Mouse (Mus musculus): Measurements from ENCODE around the gene Gen1. TPM values are rescaled to one million over a fixed set of nuclear protein-coding genes. Genes with fewer than 3 reads are reported as not detected.

Gene Gen1
- 11.7 and 11.9 TPM in 2 replicates for polyA plus RNA-seq (2015; fragmentation: Nextera tagmentation; extraction: Ambion mirVana)

- Histone ChIP-seq H3K36me3 (no peaks in the 10 kb centered on the region), H3K4me1 (peaks cover 23% of the 10 kb centered on the region), H3K27ac (peak within 1 kb of the TSS; percentile 96), H3K27me3 (no peaks in the 10 kb centered on the region), H3K9me3 (no peaks in the 10 kb centered on the region), H3K9ac (peak within 1 kb of the TSS; percentile 98), H3K4me2 (peak within 1 kb of the TSS; percentile 85), H3K4me3 (peak within 1 kb of the TSS; percentile 92)
- 0% methylated on average over 79 of the region's 83 CpGs for WGBS
- peak; percentile 99 for ATAC-seq (ENCODE audit: borderline replicate concordance, extremely low read depth, low FRiP score, low TSS enrichment)
Measured at GRCm38 (mm10) chr12:11265382-11266281, at the start of gene Gen1, which contains the start of gene Smc6. Gene Gen1 (minus strand): TSS chr12:11265801. Gene Smc6 (plus strand): TSS chr12:11265886.

DNA sequence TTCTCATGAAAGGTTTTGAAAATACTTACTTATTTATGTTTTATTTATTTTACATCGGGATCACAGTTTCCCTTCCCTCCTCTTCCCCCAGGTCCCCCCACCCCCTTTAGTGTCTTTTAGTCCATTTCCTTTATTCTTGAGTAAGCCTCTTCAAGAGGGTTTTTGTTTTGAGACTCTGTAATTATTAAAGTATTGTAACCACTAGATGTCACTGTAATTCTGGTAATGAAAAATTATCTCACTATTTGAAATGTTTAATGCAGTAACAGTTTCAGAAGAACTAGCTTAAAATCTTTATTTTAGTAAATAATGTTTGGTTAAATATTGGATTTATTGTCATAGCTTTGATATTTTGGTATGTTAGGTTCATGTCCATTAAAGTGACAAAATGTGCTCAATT lies 48.2 kb upstream of the Gen1 start:
- H3K27ac ChIP-seq, result no peak overlapping the region
- H3K27me3 ChIP-seq, result no peaks in the 10 kb centered on the region
- no peaks in the 10 kb centered on the region for H3K9me3 ChIP-seq
- ATAC-seq (ENCODE audit: borderline replicate concordance, extremely low read depth, low FRiP score, low TSS enrichment), result no peak
- H3K9ac ChIP-seq, result no peak overlapping the region
- H3K4me1 ChIP-seq, result no peaks in the 10 kb centered on the region
- H3K4me3 ChIP-seq, result no peak overlapping the region
- 50% methylated on average over 1 of the region's 1 CpGs for WGBS
- no peak overlapping the region for H3K4me2 ChIP-seq
- H3K36me3 ChIP-seq, result peaks cover 47% of the 10 kb centered on the region

DNA sequence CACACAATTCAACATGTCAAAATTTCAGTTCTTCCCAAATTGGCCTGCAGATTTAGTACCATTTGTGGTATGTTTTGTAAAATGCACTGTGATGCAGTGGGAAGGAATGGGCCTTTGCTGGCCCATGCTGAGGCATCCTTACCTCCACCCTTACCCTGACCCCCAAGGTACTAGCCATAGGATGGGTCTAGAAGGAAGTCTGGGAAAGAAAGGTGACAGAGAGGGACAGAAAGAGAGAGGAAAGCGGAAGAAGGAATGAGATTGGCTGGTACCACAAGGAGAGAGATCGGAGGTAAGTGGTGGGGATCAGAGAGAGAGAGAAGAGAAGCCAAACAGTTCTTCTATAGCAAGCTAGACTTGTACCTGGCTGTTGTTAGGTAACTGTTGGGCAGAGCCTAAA lies 45.5 kb upstream of the Gen1 start:
- H3K27me3 ChIP-seq, result no peaks in the 10 kb centered on the region
- H3K9ac ChIP-seq, result no peak overlapping the region
- 93% methylated on average over 2 of the region's 2 CpGs for WGBS
- ATAC-seq (ENCODE audit: borderline replicate concordance, extremely low read depth, low FRiP score, low TSS enrichment), result no peak
- H3K4me3 ChIP-seq, result no peak overlapping the region
- no peak overlapping the region for H3K4me2 ChIP-seq
- H3K36me3 ChIP-seq, result peaks cover 53% of the 10 kb centered on the region
- H3K4me1 ChIP-seq, result no peaks in the 10 kb centered on the region
- no peak overlapping the region for H3K27ac ChIP-seq
- no peaks in the 10 kb centered on the region for H3K9me3 ChIP-seq

DNA sequence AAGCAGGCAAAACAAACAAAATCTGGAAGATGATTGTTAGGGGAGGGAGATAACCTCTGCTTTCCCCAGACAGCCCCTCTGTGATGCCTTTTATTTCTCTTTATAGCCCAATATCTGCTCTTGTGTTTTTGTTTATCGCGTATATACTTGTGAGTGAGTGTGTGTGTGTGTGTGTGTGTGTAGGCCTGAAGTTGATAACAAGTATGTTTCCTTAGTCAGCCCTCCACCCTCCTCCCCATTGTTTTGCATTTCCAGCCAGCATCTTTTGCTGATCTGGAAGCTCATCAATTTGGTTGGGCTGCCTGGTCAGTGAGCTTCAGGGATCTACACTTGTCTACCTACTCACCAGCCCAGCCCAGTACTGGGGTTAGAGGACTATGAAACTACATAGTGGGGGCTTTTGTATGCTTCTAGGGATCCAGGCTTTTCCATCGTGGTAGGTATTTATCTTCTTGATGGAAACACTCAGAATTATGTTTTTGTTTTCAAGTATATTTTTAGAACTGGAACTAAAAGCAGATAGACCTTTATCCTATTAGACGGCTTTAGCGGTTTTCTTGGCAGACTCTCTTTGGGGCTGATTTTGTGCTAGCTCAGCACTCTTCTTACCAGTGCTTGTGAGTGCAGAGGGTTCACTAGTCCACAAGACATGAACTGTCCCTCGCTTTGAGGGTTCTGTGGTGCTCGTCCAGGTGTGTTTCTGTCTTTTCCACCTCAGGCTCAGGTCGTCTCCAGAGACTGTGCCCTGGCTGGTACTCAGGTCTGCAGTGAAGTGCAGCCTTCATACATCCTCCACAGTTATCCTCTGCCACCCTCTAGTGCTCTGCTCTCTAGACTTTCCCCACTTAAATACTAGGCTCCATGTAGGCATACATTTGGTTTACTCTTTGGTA lies 41.4 kb upstream of the Gen1 start:
- Histone ChIP-seq H3K36me3 (peaks cover 59% of the 10 kb centered on the region), H3K9me3 (no peaks in the 10 kb centered on the region), H3K4me1 (no peaks in the 10 kb centered on the region), H3K27ac (no peak overlapping the region), H3K4me2 (no peak overlapping the region), H3K4me3 (no peak overlapping the region), H3K27me3 (no peaks in the 10 kb centered on the region), H3K9ac (no peak overlapping the region)
- ATAC-seq (ENCODE audit: borderline replicate concordance, extremely low read depth, low FRiP score, low TSS enrichment), result no peak
- 84% methylated on average over 8 of the region's 8 CpGs for WGBS

DNA sequence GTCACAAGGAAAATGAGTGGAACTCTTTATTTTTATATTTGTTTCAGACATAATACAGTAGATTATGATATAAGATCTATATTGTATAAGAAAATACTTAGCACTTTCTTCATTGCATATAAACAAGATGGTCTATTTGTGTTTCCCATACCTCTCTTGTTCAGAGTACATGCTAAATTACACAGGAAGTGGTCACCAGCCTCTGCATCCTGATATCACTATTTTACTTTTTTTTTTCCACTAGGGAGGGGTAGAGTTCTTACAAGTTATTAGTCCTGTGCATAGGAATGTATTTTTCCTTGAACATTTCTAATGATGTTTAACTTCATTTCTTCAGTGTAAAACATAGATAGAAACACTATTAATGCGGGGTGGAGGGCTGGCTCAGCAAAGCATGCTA lies 35.3 kb upstream of the Gen1 start:
- Histone ChIP-seq H3K36me3 (peaks cover 60% of the 10 kb centered on the region), H3K4me3 (no peak overlapping the region), H3K27ac (no peak overlapping the region), H3K4me2 (no peak overlapping the region), H3K9me3 (no peaks in the 10 kb centered on the region), H3K27me3 (no peaks in the 10 kb centered on the region), H3K4me1 (no peaks in the 10 kb centered on the region), H3K9ac (no peak overlapping the region)
- no peak for ATAC-seq (ENCODE audit: borderline replicate concordance, extremely low read depth, low FRiP score, low TSS enrichment)
- WGBS, result 83% methylated on average over 1 of the region's 1 CpGs

GRCm38 (mm10) chr12:11286382-11286781 lies 20.8 kb upstream of the Gen1 start:
- Histone ChIP-seq H3K36me3 (peaks cover 59% of the 10 kb centered on the region), H3K4me1 (no peaks in the 10 kb centered on the region), H3K9ac (no peak overlapping the region), H3K9me3 (no peaks in the 10 kb centered on the region), H3K4me3 (no peak overlapping the region), H3K27me3 (no peaks in the 10 kb centered on the region), H3K27ac (no peak overlapping the region), H3K4me2 (no peak overlapping the region)
- 96% methylated on average over 2 of the region's 2 CpGs for WGBS
- ATAC-seq (ENCODE audit: borderline replicate concordance, extremely low read depth, low FRiP score, low TSS enrichment), result no peak

DNA sequence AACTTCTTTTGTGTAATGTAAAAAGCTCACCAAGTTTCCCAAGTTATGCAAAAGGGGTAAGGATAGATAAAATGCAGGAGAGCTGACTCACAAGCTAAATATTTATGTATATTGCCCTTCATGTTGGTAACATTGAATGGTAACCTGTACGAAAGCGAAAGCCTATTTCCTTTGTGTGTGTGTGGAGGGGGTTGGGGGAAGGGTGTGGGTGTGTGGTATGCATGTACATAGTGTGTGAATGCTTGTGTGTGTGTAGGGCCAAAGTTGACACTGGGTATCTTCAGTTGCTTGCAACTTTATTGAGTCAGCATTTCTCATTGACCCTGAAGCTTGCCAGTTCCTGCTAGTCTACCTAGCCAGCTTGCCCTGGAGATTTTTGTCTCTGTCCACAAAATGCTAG lies 16.0 kb upstream of the Gen1 start:
- Histone ChIP-seq H3K27me3 (no peaks in the 10 kb centered on the region), H3K4me3 (no peak overlapping the region), H3K4me2 (no peak overlapping the region), H3K27ac (no peak overlapping the region), H3K36me3 (peaks cover 64% of the 10 kb centered on the region), H3K4me1 (no peaks in the 10 kb centered on the region), H3K9ac (no peak overlapping the region), H3K9me3 (no peaks in the 10 kb centered on the region)
- no peak for ATAC-seq (ENCODE audit: borderline replicate concordance, extremely low read depth, low FRiP score, low TSS enrichment)
- WGBS, result 88% methylated on average over 2 of the region's 2 CpGs

GRCm38 (mm10) chr12:11279886-11280285 lies 14.3 kb upstream of the Gen1 start:
- ATAC-seq (ENCODE audit: borderline replicate concordance, extremely low read depth, low FRiP score, low TSS enrichment), result no peak
- H3K4me1 ChIP-seq, result no peaks in the 10 kb centered on the region
- no peak overlapping the region for H3K4me3 ChIP-seq
- H3K27ac ChIP-seq, result no peak overlapping the region
- WGBS, result 84% methylated on average over 3 of the region's 3 CpGs
- H3K36me3 ChIP-seq, result peaks cover 55% of the 10 kb centered on the region
- H3K9ac ChIP-seq, result no peak overlapping the region
- no peak overlapping the region for H3K4me2 ChIP-seq
- no peaks in the 10 kb centered on the region for H3K27me3 ChIP-seq
- H3K9me3 ChIP-seq, result no peaks in the 10 kb centered on the region

DNA sequence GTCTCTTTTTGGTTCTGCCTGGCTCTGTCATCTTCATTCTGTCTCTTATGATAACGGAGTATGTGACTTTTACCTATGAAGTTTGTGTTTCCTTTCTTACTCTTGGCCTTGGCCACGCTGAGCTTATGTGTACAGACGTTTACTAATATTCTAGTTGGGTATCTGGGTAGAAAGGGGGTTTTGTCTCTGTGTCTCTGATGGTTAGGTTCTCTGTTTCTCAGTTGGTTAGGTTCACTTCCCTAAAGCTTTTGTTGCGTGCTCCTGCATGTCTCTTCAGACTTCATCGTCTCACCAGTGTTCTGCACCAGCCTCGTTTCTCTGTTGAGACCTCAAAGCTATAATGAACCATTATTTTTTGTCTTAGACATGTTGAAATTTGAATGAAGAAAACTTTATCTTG lies 11.6 kb upstream of the Gen1 start:
- Histone ChIP-seq H3K9me3 (no peaks in the 10 kb centered on the region), H3K4me3 (no peak overlapping the region), H3K4me1 (no peaks in the 10 kb centered on the region), H3K27ac (no peak overlapping the region), H3K36me3 (peaks cover 56% of the 10 kb centered on the region), H3K4me2 (no peak overlapping the region), H3K9ac (no peak overlapping the region), H3K27me3 (no peaks in the 10 kb centered on the region)
- 91% methylated on average over 6 of the region's 6 CpGs for whole genome bisulfite sequencing
- ATAC-seq (ENCODE audit: borderline replicate concordance, extremely low read depth, low FRiP score, low TSS enrichment), result no peak

GRCm38 (mm10) chr12:11276632-11277031 lies 11.0 kb upstream of the Gen1 start:
- Histone ChIP-seq H3K4me3 (no peak overlapping the region), H3K4me2 (no peak overlapping the region), H3K27ac (no peak overlapping the region), H3K4me1 (no peaks in the 10 kb centered on the region), H3K27me3 (no peaks in the 10 kb centered on the region), H3K9me3 (no peaks in the 10 kb centered on the region), H3K9ac (no peak overlapping the region), H3K36me3 (peaks cover 54% of the 10 kb centered on the region)
- no peak for ATAC-seq (ENCODE audit: borderline replicate concordance, extremely low read depth, low FRiP score, low TSS enrichment)
- WGBS, result 89% methylated on average over 2 of the region's 2 CpGs

DNA sequence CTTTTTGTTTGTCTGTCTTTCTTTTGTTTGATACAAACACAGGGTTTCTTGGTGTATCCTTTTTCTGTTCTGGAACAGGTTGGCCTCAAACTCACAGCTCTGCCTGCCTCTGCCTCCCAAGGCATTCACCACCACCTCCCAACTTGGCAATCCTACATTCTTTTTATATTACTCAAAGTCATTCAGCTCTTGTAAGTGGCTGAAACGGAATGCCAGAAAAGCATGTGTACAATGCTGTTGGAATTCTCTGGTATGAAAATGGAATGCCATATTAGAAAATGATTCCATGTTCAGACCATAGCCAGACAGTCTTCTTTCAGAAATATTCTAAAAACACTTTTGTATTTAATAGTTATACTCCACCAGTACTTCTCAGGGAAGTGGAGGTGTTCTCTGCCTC lies 7.6 kb upstream of the Gen1 start:
- no peak overlapping the region for H3K4me3 ChIP-seq
- peaks cover 7% of the 10 kb centered on the region; the same call in 1 of the 2 replicates for H3K4me1 ChIP-seq
- peaks cover 28% of the 10 kb centered on the region for H3K36me3 ChIP-seq
- H3K9me3 ChIP-seq, result no peaks in the 10 kb centered on the region
- 51% methylated on average over 1 of the region's 1 CpGs for WGBS
- no peak for ATAC-seq (ENCODE audit: borderline replicate concordance, extremely low read depth, low FRiP score, low TSS enrichment)
- H3K27me3 ChIP-seq, result no peaks in the 10 kb centered on the region
- no peak overlapping the region for H3K27ac ChIP-seq
- no peak overlapping the region for H3K4me2 ChIP-seq
- no peak overlapping the region for H3K9ac ChIP-seq

- ATAC-seq (ENCODE audit: borderline replicate concordance, extremely low read depth, low FRiP score, low TSS enrichment), result no peak
- no peak overlapping the region for H3K4me3 ChIP-seq
- H3K4me2 ChIP-seq, result no peak overlapping the region
- H3K27ac ChIP-seq, result no peak overlapping the region
- H3K9ac ChIP-seq, result no peak overlapping the region
- WGBS, result 93% methylated on average over 4 of the region's 4 CpGs
- H3K9me3 ChIP-seq, result no peaks in the 10 kb centered on the region
- H3K27me3 ChIP-seq, result no peaks in the 10 kb centered on the region
- H3K36me3 ChIP-seq, result peaks cover 24% of the 10 kb centered on the region
- peaks cover 12% of the 10 kb centered on the region; the same call in 1 of the 2 replicates for H3K4me1 ChIP-seq
Measured at GRCm38 (mm10) chr12:11272568-11272967, 7.0 kb upstream of the Gen1 start.

All from lung, embryonic 15.5 days (tissue).